Mouse (Mus musculus) lung, embryonic 14.5 days (tissue): ENCODE data around the gene Mllt1. TPM values are rescaled to one million over a fixed set of nuclear protein-coding genes. Genes with fewer than 3 reads are reported as not detected.

Source experiments
- ATAC-seq: fragments of 200-750 bp; cut with Nextera tagmentation; 2 replicates; pipeline ENCODE4 v1.8.0; 2017; ENCODE audit warnings: mild to moderate bottlenecking, moderate TSS enrichment, moderate library complexity; ENCODE audit not compliant: insufficient read depth
- DNase-seq: peaks from one replicate; pipeline ENCODE4 v3.0.0-alpha.2; 2015
- H3K27ac ChIP-seq: fragments of 300-500 bp; sonication (generic); 2 replicates; pipeline ENCODE4 v1.5.1; 2014; ENCODE audit warnings: low read depth, mild to moderate bottlenecking, moderate library complexity
- H3K27me3 ChIP-seq: fragments of 300-500 bp; sonication (generic); 2 replicates; pipeline ENCODE4 v1.6.1; 2014; ENCODE audit warnings: low read length, control low read depth; ENCODE audit not compliant: insufficient read depth
- H3K36me3 ChIP-seq: fragments of 300-500 bp; sonication (generic); 2 replicates; pipeline ENCODE4 v1.6.1; 2014; ENCODE audit warnings: control low read depth; ENCODE audit not compliant: insufficient read depth
- H3K4me1 ChIP-seq: fragments of 300-500 bp; sonication (generic); 2 replicates; pipeline ENCODE4 v1.6.1; 2014; ENCODE audit warnings: antibody characterized with exemption, control low read depth; ENCODE audit not compliant: insufficient read depth
- H3K4me2 ChIP-seq: fragments of 300-500 bp; sonication (generic); 2 replicates; pipeline ENCODE4 v1.6.1; 2014; ENCODE audit warnings: mild to moderate bottlenecking
- H3K4me3 ChIP-seq: fragments of 300-500 bp; sonication (generic); 2 replicates; pipeline ENCODE4 v1.5.1; 2014; ENCODE audit warnings: low read depth, low read length
- H3K9ac ChIP-seq: fragments of 300-500 bp; sonication (generic); 2 replicates; pipeline ENCODE4 v1.6.1; 2014
- H3K9me3 ChIP-seq: fragments of 300-500 bp; sonication (generic); 2 replicates; pipeline ENCODE4 v1.6.1; 2016; ENCODE audit warnings: low read depth, low read length, control low read depth
- CTCF ChIP-seq: IDR thresholded peaks from 2 replicates; pipeline ENCODE4 v1.5.1; 2016; ENCODE audit warnings: antibody characterized with exemption, low read depth
- WGBS: fragments of 180-500 bp; shearing (Covaris S2); extraction: QIAGEN DNeasy Blood & Tissue Kit; methylation state at CpG from one replicate; pipeline ENCODE4 v1.1.7; 2014; 5-methylcytosine and 5-hydroxymethylcytosine counted together
- polyA plus RNA-seq: library from polyadenylated mRNA; unstranded; fragments of >200 nt; fragmentation: Nextera tagmentation; extraction: Ambion mirVana; gene quantifications from 2 replicates; pipeline ENCODE4 v1.2.1, GENCODE M21; 2014

The Mllt1 gene
- polyA plus RNA-seq, 1 experiment from 2014 or later, result 39.3 TPM

DNA sequence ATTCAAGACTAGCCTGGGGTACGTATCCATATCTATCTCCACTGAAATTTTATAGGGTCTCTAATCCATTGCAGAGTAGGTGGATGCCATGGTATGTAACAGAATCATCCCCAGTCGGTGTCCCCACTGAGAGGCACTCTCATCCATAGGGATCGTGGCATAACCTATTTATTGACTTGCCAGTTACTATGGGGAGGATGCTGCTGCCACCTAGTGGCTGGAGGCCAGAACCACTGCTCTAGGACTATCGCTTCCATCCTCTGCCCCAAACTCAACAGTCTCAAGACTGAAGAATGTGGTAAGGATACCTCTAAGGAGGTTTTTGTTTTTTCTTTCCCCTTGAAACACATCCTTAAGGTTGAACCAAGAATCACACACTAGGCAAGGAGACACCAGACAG is 77.0 kb downstream of the Mllt1 start:
- ATAC-seq (peak; percentile 8; the same call in 1 of the 2 replicates), DNase-seq (peak; percentile 82)
- H3K27ac ChIP-seq, result peak overlapping the region; percentile 46

DNA sequence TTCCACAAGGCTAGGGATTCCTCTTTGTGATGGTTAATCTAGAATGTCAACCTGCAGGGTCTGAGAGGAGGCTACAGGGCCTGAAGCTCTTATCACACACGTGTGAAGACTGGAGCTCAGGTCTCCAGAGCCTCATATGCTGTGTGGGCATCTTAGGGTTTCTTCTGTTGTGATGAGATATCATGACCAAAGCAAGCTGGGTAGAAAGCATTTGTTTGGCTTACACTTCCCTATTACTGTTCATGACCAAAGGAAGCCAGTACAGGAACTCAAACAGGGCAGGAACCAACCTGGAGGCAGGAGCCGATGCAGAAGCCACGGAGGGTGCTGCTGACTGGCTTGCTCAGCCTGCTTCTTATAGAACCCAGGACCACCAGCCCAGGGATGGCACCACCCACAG is 79.8 kb downstream of the Mllt1 start:
- no peak overlapping the region for H3K27ac ChIP-seq
- H3K27me3 ChIP-seq, result no peaks in the 10 kb centered on the region
- no peak overlapping the region for H3K4me3 ChIP-seq

More for the DNA sequence above, 77.0 kb downstream of the Mllt1 start:
- WGBS, result 49% methylated on average over 4 of the region's 4 CpGs
- Histone ChIP-seq H3K4me1 (peaks cover 3% of the 10 kb centered on the region; the same call in 1 of the 2 replicates), H3K4me3 (no peak overlapping the region), H3K36me3 (no peaks in the 10 kb centered on the region), H3K9me3 (no peaks in the 10 kb centered on the region), H3K4me2 (no peak overlapping the region), H3K27me3 (no peaks in the 10 kb centered on the region), H3K9ac (no peak overlapping the region)
- peak; percentile 86 for TF ChIP-seq CTCF

DNA sequence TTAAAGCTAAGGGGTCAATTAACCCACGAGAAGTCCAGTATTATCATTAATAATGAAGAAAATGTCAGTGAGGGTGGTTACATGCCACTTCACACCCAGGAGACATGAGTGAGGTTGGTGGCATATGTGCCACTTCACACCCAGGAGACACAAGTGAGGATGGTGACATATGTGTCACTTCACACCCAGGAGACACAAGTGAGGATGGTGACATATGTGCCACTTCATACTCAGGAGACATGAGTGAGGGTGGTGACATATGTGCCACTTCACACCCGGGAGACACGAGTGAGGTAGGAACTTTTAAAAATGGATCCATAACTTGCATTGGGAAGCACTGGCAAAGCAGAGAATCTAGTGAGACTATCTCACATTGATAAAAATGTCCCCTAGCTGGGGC is 84.0 kb downstream of the Mllt1 start:
- Histone ChIP-seq H3K27ac (no peak overlapping the region), H3K9me3 (no peaks in the 10 kb centered on the region), H3K4me1 (no peaks in the 10 kb centered on the region), H3K36me3 (no peaks in the 10 kb centered on the region), H3K4me3 (no peak overlapping the region), H3K27me3 (no peaks in the 10 kb centered on the region), H3K9ac (no peak overlapping the region), H3K4me2 (no peak overlapping the region)
- no peak for ATAC-seq
- no peak for DNase-seq
- no peak for TF ChIP-seq CTCF
- WGBS, result 65% methylated on average over 3 of the region's 3 CpGs

More for the DNA sequence above, 79.8 kb downstream of the Mllt1 start:
- H3K36me3 ChIP-seq, result no peaks in the 10 kb centered on the region
- no peak for TF ChIP-seq CTCF
- DNase-seq, result no peak
- no peak overlapping the region for H3K9ac ChIP-seq
- no peak overlapping the region for H3K4me2 ChIP-seq
- 86% methylated on average over 3 of the region's 3 CpGs for WGBS
- H3K9me3 ChIP-seq, result no peaks in the 10 kb centered on the region
- H3K4me1 ChIP-seq, result peaks cover 3% of the 10 kb centered on the region; the same call in 1 of the 2 replicates
- ATAC-seq, result no peak

DNA sequence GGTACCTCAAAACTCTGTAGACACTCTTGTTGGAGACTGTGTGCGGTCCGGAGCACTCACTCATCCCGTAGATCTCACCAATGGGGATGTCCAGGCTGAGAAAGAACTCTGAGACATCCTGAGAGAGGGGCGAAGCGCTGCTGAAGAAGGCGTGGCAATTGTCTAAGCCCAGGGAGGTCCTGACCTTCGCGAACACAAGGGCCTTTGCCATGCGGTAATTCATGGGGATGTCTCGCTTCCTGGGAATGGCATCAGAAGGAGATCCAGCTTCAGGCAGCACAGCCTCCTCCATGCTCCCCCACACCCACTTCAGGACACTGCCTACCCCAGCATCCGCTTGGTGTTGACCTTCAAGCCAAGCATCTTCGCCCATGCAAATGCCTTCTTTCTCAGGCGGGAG is 85.5 kb downstream of the Mllt1 start:
- no peaks in the 10 kb centered on the region for H3K36me3 ChIP-seq
- H3K9ac ChIP-seq, result no peak overlapping the region
- H3K4me1 ChIP-seq, result no peaks in the 10 kb centered on the region
- no peak overlapping the region for H3K4me2 ChIP-seq
- DNase-seq (no peak), ATAC-seq (no peak)
- no peak overlapping the region for H3K4me3 ChIP-seq
- 82% methylated on average over 13 of the region's 13 CpGs for WGBS
- no peaks in the 10 kb centered on the region for H3K27me3 ChIP-seq
- H3K9me3 ChIP-seq, result no peaks in the 10 kb centered on the region
- TF ChIP-seq CTCF, result no peak
- H3K27ac ChIP-seq, result no peak overlapping the region

DNA sequence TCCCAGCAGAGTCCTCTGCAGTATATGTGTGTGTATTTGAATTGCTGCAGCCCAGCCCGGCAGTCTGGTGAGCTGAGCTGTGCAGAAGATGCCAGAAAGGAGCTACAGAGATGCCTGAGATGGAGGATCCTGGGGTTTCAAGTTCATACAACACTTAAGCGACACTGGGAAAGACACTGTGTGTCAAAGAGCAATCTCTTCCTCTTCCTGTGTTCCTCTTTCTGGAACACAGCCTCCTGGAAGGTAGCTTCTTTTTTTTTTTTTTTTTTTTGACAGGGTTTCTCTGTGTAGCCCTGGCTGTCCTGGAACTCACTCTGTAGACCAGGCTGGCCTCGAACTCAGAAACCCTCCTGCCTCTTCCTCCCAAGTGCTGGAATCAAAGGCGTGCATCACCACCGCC is 86.4 kb downstream of the Mllt1 start:
- H3K36me3 ChIP-seq, result no peaks in the 10 kb centered on the region
- ATAC-seq (no peak), DNase-seq (no peak)
- WGBS, result 78% methylated on average over 5 of the region's 5 CpGs
- no peak overlapping the region for H3K4me2 ChIP-seq
- H3K27me3 ChIP-seq, result no peaks in the 10 kb centered on the region
- no peak for TF ChIP-seq CTCF
- no peak overlapping the region for H3K27ac ChIP-seq
- no peaks in the 10 kb centered on the region for H3K9me3 ChIP-seq
- H3K9ac ChIP-seq, result no peak overlapping the region
- no peaks in the 10 kb centered on the region for H3K4me1 ChIP-seq
- no peak overlapping the region for H3K4me3 ChIP-seq

DNA sequence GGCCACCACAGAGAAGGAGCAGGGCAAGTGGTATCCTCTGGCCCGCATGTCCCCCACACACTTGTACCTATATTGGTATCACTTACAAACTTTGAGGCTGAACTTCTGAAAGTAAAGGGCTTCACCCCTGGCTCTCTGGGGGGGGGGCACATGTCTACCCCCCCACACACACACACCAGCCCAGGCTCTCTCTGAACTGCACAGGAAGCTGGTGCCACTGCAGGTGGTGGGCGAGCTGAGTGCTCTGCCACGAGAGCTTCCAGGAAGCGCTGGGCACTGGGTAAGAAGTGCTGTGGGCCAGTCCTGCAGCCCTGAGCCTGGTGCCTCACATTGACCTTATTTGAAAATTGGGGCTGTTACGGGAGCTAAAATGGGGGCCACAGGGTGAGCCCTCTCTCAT is 91.5 kb downstream of the Mllt1 start:
- WGBS, result 74% methylated on average over 5 of the region's 5 CpGs
- no peaks in the 10 kb centered on the region for H3K36me3 ChIP-seq
- DNase-seq, result no peak
- no peak for ATAC-seq
- H3K4me3 ChIP-seq, result no peak overlapping the region
- no peak overlapping the region for H3K27ac ChIP-seq
- no peak for TF ChIP-seq CTCF
- no peak overlapping the region for H3K9ac ChIP-seq
- H3K9me3 ChIP-seq, result no peaks in the 10 kb centered on the region
- H3K4me2 ChIP-seq, result no peak overlapping the region
- no peaks in the 10 kb centered on the region for H3K4me1 ChIP-seq
- no peaks in the 10 kb centered on the region for H3K27me3 ChIP-seq

Other genes with a start within 250 kb of the Mllt1 start
- 449 and 463 TPM in 2 replicates for gene Ndufa11, start 217.6 kb downstream of the Mllt1 start, polyA plus RNA-seq
- gene Vmac, start 217.4 kb downstream of the Mllt1 start, polyA plus RNA-seq, result 18.5 and 19.6 TPM in 2 replicates
- 9.5 and 12.1 TPM in 2 replicates for gene Nrtn, start 177.9 kb downstream of the Mllt1 start, polyA plus RNA-seq
- 40.5 and 42.3 TPM in 2 replicates for gene Dus3l, start 170.7 kb downstream of the Mllt1 start, polyA plus RNA-seq
- gene Prr22, start 165.2 kb downstream of the Mllt1 start, polyA plus RNA-seq, result 1.2 and 1.4 TPM in 2 replicates
- 4.3 and 4.8 TPM in 2 replicates for gene Rfx2, start 104.4 kb downstream of the Mllt1 start, polyA plus RNA-seq
- not detected in 2 replicates for gene Acsbg2, start 61.0 kb downstream of the Mllt1 start, polyA plus RNA-seq
- 0.34 and 0.45 TPM in 2 replicates for gene 1700061G19Rik, start 59.9 kb downstream of the Mllt1 start, polyA plus RNA-seq
- not detected in 2 replicates for gene Acer1, start 46.7 kb upstream of the Mllt1 start, polyA plus RNA-seq
- gene Clpp, start 54.9 kb upstream of the Mllt1 start, polyA plus RNA-seq, result 146 and 158 TPM in 2 replicates
- gene Alkbh7, start 61.9 kb upstream of the Mllt1 start, polyA plus RNA-seq, result 39.0 and 39.8 TPM in 2 replicates
- 0.46 and 1.0 TPM in 2 replicates for gene Pspn, start 64.6 kb upstream of the Mllt1 start, polyA plus RNA-seq
- gene Gtf2f1, start 75.9 kb upstream of the Mllt1 start, polyA plus RNA-seq, result 53.2 and 60.2 TPM in 2 replicates
- gene Gm17949, start 76.1 kb upstream of the Mllt1 start, polyA plus RNA-seq, result 0.16 TPM in 1 of 2 replicates, not detected in the other
- 60.8 and 69.4 TPM in 2 replicates for gene Khsrp, start 96.1 kb upstream of the Mllt1 start, polyA plus RNA-seq
- gene Slc25a41, start 106.2 kb upstream of the Mllt1 start, polyA plus RNA-seq, result 0.15 and 0.16 TPM in 2 replicates
- 38.6 and 41.3 TPM in 2 replicates for gene Crb3, start 123.7 kb upstream of the Mllt1 start, polyA plus RNA-seq
- gene Slc25a23, start 124.4 kb upstream of the Mllt1 start, polyA plus RNA-seq, result 8.4 and 10.3 TPM in 2 replicates
- 3.4 and 4.6 TPM in 2 replicates for gene Dennd1c, start 143.1 kb upstream of the Mllt1 start, polyA plus RNA-seq
- gene Tubb4a, start 152.4 kb upstream of the Mllt1 start, polyA plus RNA-seq, result 20.3 and 22.9 TPM in 2 replicates
- 8.1 and 8.5 TPM in 2 replicates for gene Tnfsf9, start 169.9 kb upstream of the Mllt1 start, polyA plus RNA-seq
- gene Cd70, start 214.4 kb upstream of the Mllt1 start, polyA plus RNA-seq, result not detected in 2 replicates